Mouse (Mus musculus) midbrain, embryonic 15.5 days (tissue): ENCODE data around the gene Ush1g. TPM values are rescaled to one million over a fixed set of nuclear protein-coding genes. Genes with fewer than 3 reads are reported as not detected.

ENCODE experiments used
- polyA plus RNA-seq: library from polyadenylated mRNA; unstranded; fragments of >200 nt; fragmentation: Nextera tagmentation; extraction: Ambion mirVana; gene quantifications from 2 replicates; pipeline ENCODE4 v1.2.1, GENCODE M21; 2015

Gene Ush1g
- polyA plus RNA-seq, 1 experiment from 2014 or later: 0.09 TPM

Other genes with a start within 250 kb of the Ush1g start
- gene Rab37, start 230.6 kb downstream of the Ush1g start, polyA plus RNA-seq: 0.49 and 1.1 TPM in 2 replicates
- gene Cd300lf, start 188.0 kb downstream of the Ush1g start, polyA plus RNA-seq: 0.20 and 0.27 TPM in 2 replicates
- 46.4 and 54.6 TPM in 2 replicates for gene Slc9a3r1, start 158.7 kb downstream of the Ush1g start, polyA plus RNA-seq
- gene Tmem104, start 134.6 kb downstream of the Ush1g start, polyA plus RNA-seq: 12.6 and 15.3 TPM in 2 replicates
- gene Nat9, start 134.2 kb downstream of the Ush1g start, polyA plus RNA-seq: 22.5 and 25.5 TPM in 2 replicates
- gene Grin2c, start 54.8 kb downstream of the Ush1g start, polyA plus RNA-seq: 0.21 and 0.26 TPM in 2 replicates
- 21.5 and 22.1 TPM in 2 replicates for gene Fdxr, start 45.0 kb downstream of the Ush1g start, polyA plus RNA-seq
- gene Fads6, start 24.4 kb downstream of the Ush1g start, polyA plus RNA-seq: 0.96 and 1.0 TPM in 2 replicates
- gene Otop2, start 14.9 kb downstream of the Ush1g start, polyA plus RNA-seq: 0.17 TPM in 1 of 2 replicates, not detected in the other
- gene Otop3, start 12.7 kb upstream of the Ush1g start, polyA plus RNA-seq: 0.75 and 0.90 TPM in 2 replicates
- gene Hid1, start 45.7 kb upstream of the Ush1g start, polyA plus RNA-seq: 67.0 and 67.2 TPM in 2 replicates
- gene Cdr2l, start 59.9 kb upstream of the Ush1g start, polyA plus RNA-seq: 26.9 and 27.3 TPM in 2 replicates
- 182 and 191 TPM in 2 replicates for gene Mrpl58, start 81.7 kb upstream of the Ush1g start, polyA plus RNA-seq
- gene Atp5h, start 97.9 kb upstream of the Ush1g start, polyA plus RNA-seq: 782 and 789 TPM in 2 replicates
- gene Kctd2, start 98.1 kb upstream of the Ush1g start, polyA plus RNA-seq: 32.3 and 34.8 TPM in 2 replicates
- not detected in 2 replicates for gene Trim80, start 118.5 kb upstream of the Ush1g start, polyA plus RNA-seq
- gene Slc16a5, start 140.4 kb upstream of the Ush1g start, polyA plus RNA-seq: 0.09 and 0.42 TPM in 2 replicates
- 20.6 and 20.9 TPM in 2 replicates for gene Armc7, start 153.6 kb upstream of the Ush1g start, polyA plus RNA-seq
- 98.4 and 108 TPM in 2 replicates for gene Nt5c, start 169.8 kb upstream of the Ush1g start, polyA plus RNA-seq
- gene Jpt1, start 192.3 kb upstream of the Ush1g start, polyA plus RNA-seq: 1,600 and 1,616 TPM in 2 replicates
- 990 and 1,015 TPM in 2 replicates for gene Sumo2, start 214.2 kb upstream of the Ush1g start, polyA plus RNA-seq
- gene Nup85, start 242.4 kb upstream of the Ush1g start, polyA plus RNA-seq: 106 and 118 TPM in 2 replicates